30 mouse cellular contexts compared by ENCODE assay signal in genomic region chr2:178614761-178615160, GRCm38 (mm10).
DNase-seq lines count a peak whose midpoint lies in the region; ATAC-seq lines count a peak whose summit lies in the region.
"Had no signal": no experiment of that assay in that cellular context is flagged by ENCODE, and none has a peak within 500 bp of the region (broad histone marks: within the 10 kb centered on the region; RNA-seq: fewer than 3 reads in every experiment).

No protein-coding gene starts in this region.

- 27% methylated on average over 7 of the region's 7 CpGs for WGBS in liver, embryonic 11.5 days
- 17% methylated on average over 7 of the region's 7 CpGs for WGBS in liver, embryonic 15.5 days (ENCODE audit: insufficient replicate concordance)
- 9% methylated on average over 7 of the region's 7 CpGs for WGBS in midbrain, embryonic 14.5 days

- H3K4me2 ChIP-seq in liver, embryonic 11.5 days, result no peak overlapping the region
- no peak overlapping the region for H3K4me2 ChIP-seq in liver, embryonic 15.5 days
- no peak overlapping the region for H3K4me2 ChIP-seq in midbrain, embryonic 14.5 days (ENCODE audit: low read length)
- H3K4me2 ChIP-seq: embryonic facial prominence, embryonic 13.5 days; intestine, embryonic 15.5 days; limb, embryonic 15.5 days; lung, embryonic 14.5 days; neural tube, embryonic 15.5 days had no signal

- ATAC-seq in liver, embryonic 11.5 days (replicated peaks; ENCODE audit: low FRiP score), result peak; percentile 64
- ATAC-seq in liver, embryonic 15.5 days (ENCODE audit: insufficient read depth), result 0 out of 2 replicates have a peak, but pooled peaks have one; percentile 36
- peak; percentile 53; the same call in 1 of the 2 replicates for ATAC-seq in midbrain, embryonic 14.5 days (ENCODE audit: low FRiP score, low TSS enrichment)
- ATAC-seq: forebrain, postnatal 0 days; hindbrain, postnatal 0 days; intestine, embryonic 15.5 days; Patski had no signal

- no peak overlapping the region for H3K4me3 ChIP-seq in liver, embryonic 11.5 days (ENCODE audit: low read depth, low read length)
- H3K4me3 ChIP-seq in liver, embryonic 15.5 days (replicated peaks), result no peak overlapping the region
- no peak overlapping the region for H3K4me3 ChIP-seq in midbrain, embryonic 14.5 days (replicated peaks; ENCODE audit: low read depth, low read length)
- H3K4me3 ChIP-seq: embryonic facial prominence, embryonic 13.5 days; forebrain, embryonic 10.5 days; hindbrain, embryonic 10.5 days; intestine, embryonic 15.5 days; limb, embryonic 10.5 days; limb, embryonic 15.5 days; neural tube, embryonic 15.5 days had no signal

- H3K4me1 ChIP-seq in liver, embryonic 11.5 days (replicated peaks; ENCODE audit: control insufficient read depth, insufficient read depth, low read length), result peaks cover 8% of the 10 kb centered on the region; the same call in 1 of the 2 replicates
- peaks cover 12% of the 10 kb centered on the region for H3K4me1 ChIP-seq in liver, embryonic 15.5 days (replicated peaks)
- H3K4me1 ChIP-seq in midbrain, embryonic 14.5 days (ENCODE audit: control insufficient read depth, insufficient read depth, low read length), result 0 out of 2 replicates have a peak, but pooled peaks cover 3% of the 10 kb centered on the region
- H3K4me1 ChIP-seq: embryonic facial prominence, embryonic 13.5 days; intestine, embryonic 15.5 days; limb, embryonic 15.5 days had no signal

- no peak for DNase-seq in liver, embryonic 11.5 days (ENCODE audit: low spot score)
- no peak for DNase-seq in liver
- DNase-seq in c-Kit-positive CD71-positive TER-119-negative erythroid progenitor cells, embryonic 14.5 days (ENCODE audit: low read depth), result peak; percentile 20
- DNase-seq in midbrain, embryonic 14.5 days, result peak; percentile 61
- DNase-seq in urinary bladder, adult 2 months (ENCODE audit: low spot score), result no peak
- no peak for DNase-seq in layer of hippocampus, adult 9-11 months
- no peak for DNase-seq in thymus, postnatal 0 days (ENCODE audit: low spot score)
- DNase-seq: adrenal gland, postnatal 25 days; cerebellum, adult 11 months; cerebellum, adult 9-10 months; cerebellum, postnatal 36 days; forebrain, postnatal 0 days; gastrocnemius, postnatal 10 days; heart, postnatal 14 days; kidney, adult 8-10 months; kidney, postnatal 4 days; lung, embryonic 14.5 days; spleen, adult 18-20 months; thymus, postnatal 36 days had no signal

- H3K9me3 ChIP-seq in liver, embryonic 11.5 days (ENCODE audit: control insufficient read depth, low read length), result no peaks in the 10 kb centered on the region
- H3K9me3 ChIP-seq in liver, embryonic 15.5 days (replicated peaks), result no peaks in the 10 kb centered on the region
- H3K9me3 ChIP-seq in midbrain, embryonic 14.5 days (ENCODE audit: control insufficient read depth, low read length), result no peaks in the 10 kb centered on the region
- H3K9me3 ChIP-seq: embryonic facial prominence, embryonic 13.5 days; forebrain, embryonic 10.5 days; hindbrain, embryonic 10.5 days; intestine, embryonic 15.5 days; limb, embryonic 10.5 days; limb, embryonic 15.5 days; neural tube, embryonic 15.5 days had no signal

- H3K36me3 ChIP-seq in liver, embryonic 11.5 days (ENCODE audit: control insufficient read depth, insufficient read depth, low read length), result no peaks in the 10 kb centered on the region
- no peaks in the 10 kb centered on the region for H3K36me3 ChIP-seq in liver, embryonic 15.5 days (replicated peaks)
- H3K36me3 ChIP-seq in midbrain, embryonic 14.5 days (ENCODE audit: control insufficient read depth, insufficient read depth, low read length), result no peaks in the 10 kb centered on the region
- H3K36me3 ChIP-seq: embryonic facial prominence, embryonic 13.5 days; forebrain, embryonic 10.5 days; hindbrain, embryonic 10.5 days; intestine, embryonic 15.5 days; limb, embryonic 10.5 days; limb, embryonic 15.5 days; neural tube, embryonic 15.5 days had no signal

- H3K9ac ChIP-seq in liver, embryonic 11.5 days (ENCODE audit: low read depth, low read length), result no peak overlapping the region
- no peak overlapping the region for H3K9ac ChIP-seq in liver, embryonic 15.5 days
- no peak overlapping the region for H3K9ac ChIP-seq in midbrain, embryonic 14.5 days (replicated peaks; ENCODE audit: low read length)
- H3K9ac ChIP-seq: embryonic facial prominence, embryonic 13.5 days; forebrain, postnatal 0 days; intestine, embryonic 15.5 days; limb, embryonic 15.5 days; lung, embryonic 14.5 days; neural tube, embryonic 15.5 days had no signal

- H3K27me3 ChIP-seq in liver, embryonic 11.5 days (replicated peaks; ENCODE audit: control insufficient read depth, insufficient read depth, low read length), result no peaks in the 10 kb centered on the region; the same call in 1 of the 2 replicates
- no peaks in the 10 kb centered on the region for H3K27me3 ChIP-seq in liver, embryonic 15.5 days
- no peaks in the 10 kb centered on the region for H3K27me3 ChIP-seq in midbrain, embryonic 14.5 days (ENCODE audit: control insufficient read depth, insufficient read depth, low read length)
- H3K27me3 ChIP-seq: embryonic facial prominence, embryonic 13.5 days; limb, embryonic 15.5 days; Patski had no signal

- H3K27ac ChIP-seq in liver, embryonic 11.5 days (ENCODE audit: low read depth, low read length), result no peak overlapping the region
- H3K27ac ChIP-seq in liver, embryonic 15.5 days (replicated peaks), result no peak overlapping the region
- no peak overlapping the region for H3K27ac ChIP-seq in midbrain, embryonic 14.5 days (replicated peaks; ENCODE audit: low read depth, low read length)
- H3K27ac ChIP-seq: embryonic facial prominence, embryonic 13.5 days; forebrain, embryonic 10.5 days; hindbrain, embryonic 10.5 days; hindbrain, postnatal 0 days; intestine, embryonic 15.5 days; kidney, postnatal 0 days; limb, embryonic 10.5 days; limb, embryonic 15.5 days; neural tube, embryonic 15.5 days had no signal

Comparison
In these comparisons a context has a peak if more than half of its experiments do, and no peak if none do; other contexts are left out.
1. DNase-seq: peak in c-Kit-positive CD71-positive TER-119-negative erythroid progenitor cells, embryonic 14.5 days (single experiment) and midbrain, embryonic 14.5 days (single experiment); none in liver, embryonic 11.5 days (single experiment), liver (single experiment), urinary bladder, adult 2 months (single experiment), layer of hippocampus, adult 9-11 months (single experiment) and thymus, postnatal 0 days (single experiment).
2. Peak in every context shown above with its lines, with median percentiles within 50 percentile points of each other: ATAC-seq.